Mouse (Mus musculus) erythroblast, embryonic 14.5 days (primary cell): ENCODE results near the gene Gjb6. TPM values are rescaled to one million over a fixed set of nuclear protein-coding genes. Genes with fewer than 3 reads are reported as not detected.

ENCODE experiments used
- H3K27me3 ChIP-seq: 2 replicates; pipeline ENCODE4 v1.6.1; 2012; ENCODE audit warnings: inconsistent platforms; ENCODE audit not compliant: control insufficient read depth
- H3K36me3 ChIP-seq: 2 replicates; pipeline ENCODE4 v1.6.1; 2012; ENCODE audit warnings: mild to moderate bottlenecking, inconsistent platforms; ENCODE audit not compliant: control insufficient read depth
- H3K4me1 ChIP-seq: 2 replicates; pipeline ENCODE4 v1.6.1; 2012; ENCODE audit warnings: inconsistent platforms; ENCODE audit not compliant: control insufficient read depth
- H3K4me3 ChIP-seq: replicated peaks from 2 replicates; pipeline ENCODE3; 2012; ENCODE audit warnings: moderate library complexity, mild to moderate bottlenecking, inconsistent platforms
- H3K9me3 ChIP-seq: 2 replicates; pipeline ENCODE4 v1.6.1; 2012; ENCODE audit warnings: low read length, inconsistent platforms, mixed read lengths; ENCODE audit not compliant: control insufficient read depth
- GATA1 ChIP-seq: IDR thresholded peaks from 2 replicates; pipeline ENCODE4 v1.6.1; 2012; ENCODE audit warnings: low read length, inconsistent platforms, mixed read lengths
- TAL1 ChIP-seq: IDR thresholded peaks from 3 replicates; pipeline ENCODE4 v1.6.1; 2012; ENCODE audit warnings: low read length, inconsistent platforms, mixed read lengths
- polyA plus RNA-seq: library from polyadenylated mRNA; stranded (reverse); fragments of >175 nt; gene quantifications from 2 replicates; pipeline ENCODE4 v1.2.3, GENCODE M21; 2012

Gene Gjb6
- polyA plus RNA-seq: not detected in 2 replicates

DNA sequence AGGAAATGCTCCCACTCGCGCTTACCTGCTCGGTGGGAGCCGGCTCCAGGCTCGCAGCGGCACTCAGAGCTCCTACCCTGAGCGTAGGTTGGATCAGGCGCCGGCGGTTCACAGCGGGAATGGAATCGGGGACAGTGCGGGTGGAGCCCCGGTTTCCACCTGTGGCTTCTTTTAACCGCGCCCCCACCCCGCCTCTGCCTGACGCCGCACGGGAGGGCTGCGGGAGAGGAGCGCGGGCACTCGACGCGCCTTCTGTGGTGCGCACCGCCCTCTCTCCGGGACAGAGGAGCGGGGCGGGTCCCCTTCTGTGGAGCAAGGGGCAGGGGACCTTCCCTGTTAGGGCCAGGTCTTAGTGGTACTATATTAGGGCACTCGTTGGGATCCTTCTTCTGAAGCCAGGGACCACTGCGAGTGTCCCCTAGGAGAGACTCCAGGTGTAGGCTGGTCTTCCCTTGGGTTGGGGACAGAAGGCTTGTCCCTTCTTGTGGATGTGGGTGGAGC lies at the start of gene Gjb6:
Gjb6 (minus strand) TSS at position 451 of the 501 bp plus-strand sequence.
- no peaks in the 10 kb centered on the region for H3K9me3 ChIP-seq
- TF ChIP-seq GATA1 (no peak), TAL1 (no peak)
- no peaks in the 10 kb centered on the region for H3K36me3 ChIP-seq
- H3K4me1 ChIP-seq: no peaks in the 10 kb centered on the region
- no peak within 1 kb of the TSS for H3K4me3 ChIP-seq
- H3K27me3 ChIP-seq: peaks cover 48% of the 10 kb centered on the region

DNA sequence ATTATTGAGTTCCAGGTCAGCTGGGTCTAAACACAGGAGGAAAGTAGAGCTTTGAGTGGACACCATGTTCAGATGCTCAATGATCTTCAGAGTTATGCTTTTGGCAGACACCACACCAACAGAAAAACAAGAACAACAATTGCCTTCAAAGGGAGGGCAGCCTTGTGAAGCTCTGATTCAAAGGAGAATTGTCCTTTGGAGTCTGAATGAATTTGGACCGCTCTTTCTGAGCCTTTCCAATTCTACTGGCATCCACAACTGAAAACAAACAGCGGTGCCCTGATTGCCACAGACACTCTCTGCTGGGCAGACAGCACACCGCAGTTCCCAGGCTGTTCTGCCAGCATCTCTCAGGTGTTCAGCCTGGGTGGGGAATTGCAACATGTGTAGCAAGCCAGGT lies 32.1 kb upstream of the Gjb6 start:
- Histone ChIP-seq H3K4me1 (no peaks in the 10 kb centered on the region), H3K4me3 (no peak overlapping the region), H3K36me3 (no peaks in the 10 kb centered on the region), H3K27me3 (no peaks in the 10 kb centered on the region), H3K9me3 (no peaks in the 10 kb centered on the region)
- TF ChIP-seq GATA1 (no peak), TAL1 (no peak)

DNA sequence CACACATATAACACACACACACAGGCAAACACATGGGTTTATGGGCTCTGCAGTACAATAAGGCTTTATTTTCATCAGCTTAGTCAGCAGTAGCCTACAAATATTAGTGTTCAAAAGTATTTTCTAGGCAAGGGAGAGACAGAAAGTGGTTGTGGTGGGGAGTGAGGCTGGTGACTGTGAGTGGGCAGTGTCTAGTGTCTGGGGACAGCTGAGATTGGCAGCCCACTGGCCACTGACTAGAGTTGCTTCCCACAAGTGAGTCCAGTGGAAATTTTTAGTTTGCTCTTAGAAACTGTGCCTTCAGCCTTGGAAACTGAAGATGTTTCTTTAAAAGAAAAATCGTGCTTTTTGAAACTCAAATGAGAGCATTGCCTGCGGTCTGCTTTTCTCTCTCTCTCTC lies 28.4 kb upstream of the Gjb6 start:
- TF ChIP-seq TAL1 (no peak), GATA1 (no peak)
- Histone ChIP-seq H3K27me3 (no peaks in the 10 kb centered on the region), H3K36me3 (no peaks in the 10 kb centered on the region), H3K9me3 (no peaks in the 10 kb centered on the region), H3K4me3 (no peak overlapping the region), H3K4me1 (no peaks in the 10 kb centered on the region)

DNA sequence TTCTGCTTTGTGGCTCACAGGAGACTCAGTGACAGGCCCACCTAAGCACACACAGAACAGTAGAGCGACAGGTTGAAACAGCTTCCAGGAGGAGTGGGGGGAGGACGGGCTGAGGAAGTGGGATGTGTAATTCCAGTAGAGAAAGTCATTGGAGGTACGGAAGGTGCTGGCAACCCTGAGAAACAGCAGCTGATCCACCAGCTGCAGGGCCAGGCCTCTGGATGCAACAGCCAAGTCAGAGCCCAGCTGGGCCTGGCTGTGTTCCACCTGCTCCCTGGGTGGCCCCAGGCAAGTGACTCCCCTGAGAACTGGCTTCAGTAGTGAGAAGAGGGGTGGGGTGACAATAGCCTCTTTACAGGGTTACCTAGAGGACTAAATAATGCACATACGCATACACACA lies 27.8 kb upstream of the Gjb6 start:
- Histone ChIP-seq H3K9me3 (no peaks in the 10 kb centered on the region), H3K36me3 (no peaks in the 10 kb centered on the region), H3K4me1 (no peaks in the 10 kb centered on the region), H3K27me3 (no peaks in the 10 kb centered on the region), H3K4me3 (no peak overlapping the region)
- TF ChIP-seq TAL1: no peak
- no peak for TF ChIP-seq GATA1

DNA sequence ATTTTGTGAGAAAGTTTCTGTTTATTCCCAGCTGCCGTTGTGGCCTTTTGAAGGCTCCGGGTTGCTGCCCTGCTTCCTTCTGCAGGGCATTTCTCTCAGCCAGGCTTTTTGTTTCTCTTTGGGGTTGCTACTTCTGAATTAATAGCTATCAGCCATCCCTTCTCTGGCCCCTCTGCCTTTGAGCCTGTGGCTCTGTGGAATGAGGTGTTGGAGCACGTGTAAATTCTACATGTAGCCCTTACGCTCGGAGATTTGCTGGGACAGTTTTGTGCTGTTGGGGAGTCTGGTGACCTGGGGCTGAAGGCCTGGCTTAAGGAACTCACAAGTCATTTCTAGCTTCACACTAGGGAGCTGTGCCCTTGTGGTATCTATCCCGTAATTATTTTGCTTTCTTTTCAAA lies 21.5 kb upstream of the Gjb6 start:
- no peaks in the 10 kb centered on the region for H3K4me1 ChIP-seq

DNA sequence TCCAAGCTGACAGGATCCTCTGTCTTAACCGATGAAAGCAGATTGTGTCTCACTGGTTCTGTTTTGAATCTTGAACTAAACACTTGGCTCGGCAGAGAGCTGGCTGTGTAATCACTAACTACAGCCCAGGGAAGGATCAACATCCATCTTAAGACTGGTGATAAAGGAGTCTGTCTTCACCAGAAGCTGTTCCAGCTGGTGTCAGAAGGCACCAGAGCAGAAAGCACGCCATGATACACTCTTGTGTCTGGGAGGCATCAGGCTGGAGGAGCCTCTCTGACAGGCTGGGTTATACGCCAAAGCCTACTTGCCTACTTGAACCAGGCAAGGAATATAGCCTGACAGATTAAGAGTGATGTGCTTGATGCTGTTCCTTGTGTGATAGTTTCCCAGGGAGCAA lies 12.3 kb upstream of the Gjb6 start:
- H3K4me3 ChIP-seq: no peak overlapping the region
- TF ChIP-seq TAL1 (no peak), GATA1 (no peak)
- H3K9me3 ChIP-seq: no peaks in the 10 kb centered on the region
- H3K4me1 ChIP-seq: no peaks in the 10 kb centered on the region
- no peaks in the 10 kb centered on the region for H3K36me3 ChIP-seq
- H3K27me3 ChIP-seq: no peaks in the 10 kb centered on the region

More for the DNA sequence above, 21.5 kb upstream of the Gjb6 start:
- TF ChIP-seq GATA1 (no peak), TAL1 (no peak)
- no peaks in the 10 kb centered on the region for H3K27me3 ChIP-seq
- H3K4me3 ChIP-seq: no peak overlapping the region
- H3K9me3 ChIP-seq: no peaks in the 10 kb centered on the region; the same call in 1 of the 2 replicates
- no peaks in the 10 kb centered on the region for H3K36me3 ChIP-seq

DNA sequence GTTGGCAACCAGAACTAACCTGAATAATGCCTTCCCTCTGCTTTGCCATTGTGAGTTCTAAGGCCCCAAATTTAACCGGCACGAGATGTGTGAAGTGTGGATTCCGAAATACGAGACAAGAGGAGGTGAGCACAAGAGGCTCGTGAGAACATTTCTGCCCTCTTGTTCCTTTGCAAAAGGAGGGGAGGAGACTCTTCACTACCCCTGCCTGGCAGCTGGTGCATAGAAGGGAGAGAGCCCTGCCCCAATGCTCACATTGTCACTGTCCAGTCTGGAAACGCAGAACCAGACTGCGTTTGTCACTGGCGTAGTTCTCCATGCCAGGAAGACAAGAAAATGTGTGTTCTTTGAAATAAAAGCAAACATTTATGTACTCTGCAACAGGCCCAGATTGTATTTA lies 1.9 kb upstream of the Gjb6 start:
- no peaks in the 10 kb centered on the region for H3K4me1 ChIP-seq
- H3K27me3 ChIP-seq: peaks cover 48% of the 10 kb centered on the region
- no peak overlapping the region for H3K4me3 ChIP-seq
- H3K9me3 ChIP-seq: no peaks in the 10 kb centered on the region
- TF ChIP-seq GATA1 (no peak), TAL1 (no peak)
- no peaks in the 10 kb centered on the region for H3K36me3 ChIP-seq

DNA sequence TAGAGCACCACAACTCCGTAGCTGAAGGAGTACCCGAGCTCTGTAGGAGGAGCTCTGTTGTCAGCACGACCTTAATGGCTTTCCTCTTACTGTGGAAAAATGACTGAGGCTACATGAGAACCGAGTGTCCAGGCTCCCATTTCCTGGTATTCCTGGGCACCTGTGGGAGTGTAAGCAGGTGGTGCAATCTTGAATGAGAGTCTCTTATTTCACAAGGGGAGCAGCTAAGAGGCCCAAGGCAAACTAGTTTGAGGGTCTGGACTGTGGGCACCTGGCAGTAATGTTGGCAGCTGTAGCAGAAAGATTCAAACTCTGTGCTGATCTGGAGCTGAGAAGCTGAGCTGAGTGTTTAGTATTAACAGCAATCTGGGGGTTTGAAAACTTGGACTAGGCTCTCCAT lies 6.0 kb downstream of the Gjb6 start:
- H3K36me3 ChIP-seq: no peaks in the 10 kb centered on the region
- peaks cover 14% of the 10 kb centered on the region for H3K27me3 ChIP-seq
- no peak overlapping the region for H3K4me3 ChIP-seq
- no peaks in the 10 kb centered on the region for H3K4me1 ChIP-seq
- no peaks in the 10 kb centered on the region for H3K9me3 ChIP-seq
- TF ChIP-seq GATA1 (no peak), TAL1 (no peak)

DNA sequence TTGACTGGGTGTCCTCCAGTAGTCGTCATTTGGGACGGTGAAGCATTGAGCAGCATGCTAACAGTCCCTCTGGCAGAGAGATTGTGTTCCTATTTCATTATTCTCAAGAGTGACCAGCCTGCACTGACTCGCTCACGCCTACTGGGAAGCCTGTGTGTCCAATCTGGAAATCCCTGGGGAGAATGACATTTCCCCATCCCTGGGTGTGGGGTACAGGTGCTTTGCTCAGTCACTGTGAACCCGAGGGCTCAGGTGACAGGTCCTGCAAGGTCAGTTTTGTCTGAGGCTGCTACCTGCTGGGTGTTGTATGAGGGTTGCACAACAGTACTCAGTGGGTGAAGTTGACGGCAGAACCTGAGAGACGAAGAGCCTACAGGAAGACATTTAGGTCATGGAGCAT lies 11.1 kb downstream of the Gjb6 start:
- H3K4me1 ChIP-seq: no peaks in the 10 kb centered on the region
- no peaks in the 10 kb centered on the region for H3K9me3 ChIP-seq
- no peaks in the 10 kb centered on the region for H3K27me3 ChIP-seq
- H3K4me3 ChIP-seq: no peak overlapping the region
- no peaks in the 10 kb centered on the region for H3K36me3 ChIP-seq
- no peak for TF ChIP-seq GATA1
- no peak for TF ChIP-seq TAL1
